Mouse (Mus musculus): ENCODE data around the gene Klhl25.
"Not testable (repeated sequence)": the region's sequence is repeated elsewhere in the genome, so short reads cannot be mapped to it uniquely, and the experiment has no call there.

Klhl25 gene

GRCm38 (mm10) chr7:75880236-75880635, 32.1 kb downstream of the Klhl25 start:
- no peak for DNase-seq

GRCm38 (mm10) chr7:75880650-75881049, 32.5 kb downstream of the Klhl25 start:
- peak; percentile 52 for DNase-seq

GRCm38 (mm10) chr7:75881376-75881775, 33.3 kb downstream of the Klhl25 start:
- DNase-seq, result no peak

GRCm38 (mm10) chr7:75881791-75882190, 33.7 kb downstream of the Klhl25 start:
- no peak for DNase-seq

GRCm38 (mm10) chr7:75891466-75891865, 43.4 kb downstream of the Klhl25 start:
- DNase-seq, result no peak

GRCm38 (mm10) chr7:75892737-75893136, 44.6 kb downstream of the Klhl25 start:
- no peak for DNase-seq

GRCm38 (mm10) chr7:75893709-75894108, 45.6 kb downstream of the Klhl25 start:
- no peak for DNase-seq

- DNase-seq, result no peak
Observed at GRCm38 (mm10) chr7:75897041-75897440, 48.9 kb downstream of the Klhl25 start.

- DNase-seq, result no peak
Observed at GRCm38 (mm10) chr7:75899102-75899501, 51.0 kb downstream of the Klhl25 start.

GRCm38 (mm10) chr7:75899517-75899916, 51.4 kb downstream of the Klhl25 start:
- no peak for DNase-seq

GRCm38 (mm10) chr7:75899954-75900353, 51.8 kb downstream of the Klhl25 start:
- DNase-seq, result no peak

- no peak for DNase-seq
Observed at GRCm38 (mm10) chr7:75905145-75905544, 57.0 kb downstream of the Klhl25 start.

GRCm38 (mm10) chr7:75910035-75910651, 62.0 kb downstream of the Klhl25 start:
- peak; percentile 34 for DNase-seq

- no peak for DNase-seq
Observed at GRCm38 (mm10) chr7:75910652-75911035, 62.5 kb downstream of the Klhl25 start.

GRCm38 (mm10) chr7:75913952-75914351, 65.8 kb downstream of the Klhl25 start:
- peak; percentile 22 for DNase-seq

GRCm38 (mm10) chr7:75915550-75915949, 67.4 kb downstream of the Klhl25 start:
- DNase-seq, result not testable (repeated sequence)

GRCm38 (mm10) chr7:75917662-75918061, 69.6 kb downstream of the Klhl25 start:
- DNase-seq, result no peak

GRCm38 (mm10) chr7:75919745-75920144, 71.6 kb downstream of the Klhl25 start:
- not testable (repeated sequence) for DNase-seq

All from cerebellum, adult 11-12 months (tissue).